Mouse (Mus musculus): ENCODE data around the gene Hist1h2ad.
A peak's percentile ranks its signal among the peaks of the same experiment; 100 is the strongest.

Hist1h2ad gene

DNA sequence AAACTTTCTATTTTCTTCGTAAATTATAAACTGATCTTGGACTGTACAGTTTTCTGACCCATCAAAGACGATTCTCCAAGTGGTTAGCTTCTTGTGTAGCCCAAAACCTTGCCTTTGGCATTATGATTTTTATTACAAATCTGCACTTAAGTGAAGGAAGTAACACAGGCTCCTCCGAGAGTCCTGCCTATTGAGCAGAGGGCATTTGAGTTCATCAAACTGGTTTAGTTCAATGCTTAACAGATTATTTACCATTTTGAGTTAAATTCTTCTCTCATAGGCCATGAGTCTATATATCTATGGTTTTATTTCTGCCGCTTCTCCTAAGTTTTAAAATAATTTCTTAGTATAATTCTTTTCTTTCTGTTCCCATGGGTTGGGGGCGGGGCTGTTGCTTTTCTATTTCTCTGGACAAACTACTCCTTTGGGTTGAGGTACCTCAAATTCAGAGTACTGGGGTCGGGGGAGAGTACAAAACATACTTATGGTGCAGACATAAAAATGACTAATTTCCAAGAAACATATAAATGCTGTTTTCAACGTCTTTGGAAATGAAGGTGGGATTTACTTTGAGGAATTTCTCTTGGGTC is 48.8 kb downstream of the Hist1h2ad start:
- DNase-seq, result peak; percentile 22

Measured in cerebellum, adult 8-10 months (tissue).